Mouse (Mus musculus): ENCODE data around the gene Rpl35a. TPM values are rescaled to one million over a fixed set of nuclear protein-coding genes. Genes with fewer than 3 reads are reported as not detected.
A peak's percentile ranks its signal among the peaks of the same experiment; 100 is the strongest.

Rpl35a gene
- polyA plus RNA-seq, 1 experiment from 2014 or later: 843 TPM

DNA sequence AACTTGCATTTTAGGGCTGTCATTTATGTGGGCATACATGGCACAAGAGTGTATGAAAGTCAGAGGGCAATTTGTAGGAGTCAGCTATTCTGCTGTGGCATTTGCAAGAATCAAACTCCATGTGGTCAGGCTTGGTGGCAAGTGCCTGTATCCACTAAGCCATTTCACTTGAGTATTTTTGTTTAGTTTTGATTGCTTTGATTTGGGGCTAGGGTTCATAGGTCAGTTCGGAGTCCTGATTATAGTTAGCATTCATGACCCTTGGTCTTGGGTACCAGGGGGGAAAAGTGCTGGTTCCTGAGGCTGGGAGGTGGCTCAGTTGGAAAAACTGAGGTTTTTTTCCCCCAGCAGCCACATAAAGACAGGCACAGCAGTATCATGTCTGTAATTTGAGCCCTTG lies 3.2 kb downstream of the Rpl35a start:
- H3K4me1 ChIP-seq: peaks cover 23% of the 10 kb centered on the region
- 83% methylated on average over 1 of the region's 1 CpGs for WGBS

DNA sequence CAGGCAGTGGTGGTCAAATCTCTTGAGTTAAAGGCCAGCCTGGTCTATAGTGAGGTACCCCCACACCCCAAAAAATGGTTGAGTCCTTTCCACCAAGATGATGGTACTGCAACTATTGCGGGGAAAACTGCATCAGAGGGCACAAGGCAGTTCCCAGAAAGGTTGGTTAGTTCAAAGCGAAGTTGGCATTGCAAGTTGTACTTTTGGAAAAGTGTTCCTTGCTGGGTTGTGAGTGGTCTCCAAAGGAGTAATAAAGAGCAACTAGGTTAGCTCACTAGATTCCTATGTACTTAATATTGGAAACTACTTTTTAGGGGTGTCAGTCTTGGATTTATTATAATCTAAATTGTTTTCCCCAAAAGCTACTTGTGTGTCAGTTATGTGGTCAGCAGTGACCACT lies 4.7 kb downstream of the Rpl35a start:
- Histone ChIP-seq H3K9me3 (no peaks in the 10 kb centered on the region), H3K4me1 (peaks cover 19% of the 10 kb centered on the region), H3K36me3 (peaks cover 33% of the 10 kb centered on the region), H3K27ac (no peak overlapping the region), H3K4me3 (no peak overlapping the region), H3K27me3 (ENCODE audit: insufficient read depth, poor library complexity, severe bottlenecking) (no peaks in the 10 kb centered on the region)
- 72% methylated on average over 2 of the region's 2 CpGs for WGBS
- DNase-seq (ENCODE audit: low spot score): no peak

More for the DNA sequence above, 3.2 kb downstream of the Rpl35a start:
- Histone ChIP-seq H3K36me3 (peaks cover 33% of the 10 kb centered on the region), H3K27me3 (ENCODE audit: insufficient read depth, poor library complexity, severe bottlenecking) (no peaks in the 10 kb centered on the region), H3K9me3 (no peaks in the 10 kb centered on the region), H3K4me3 (0 out of 2 replicates have a peak overlapping the region, but pooled peaks have one; percentile 1), H3K27ac (no peak overlapping the region)
- DNase-seq (ENCODE audit: low spot score): no peak

GRCm38 (mm10) chr16:33061400-33061799 lies 5.1 kb downstream of the Rpl35a start:
- peaks cover 33% of the 10 kb centered on the region for H3K36me3 ChIP-seq
- no peak overlapping the region for H3K27ac ChIP-seq
- H3K4me3 ChIP-seq: peak overlapping the region; percentile 88

GRCm38 (mm10) chr16:33062024-33062681 lies 5.9 kb downstream of the Rpl35a start, which contains the start of gene Lmln:
Gene Lmln, plus strand, starts transcription at chr16:33062521.
- peaks cover 37% of the 10 kb centered on the region for H3K36me3 ChIP-seq
- H3K27ac ChIP-seq: peak within 1 kb of the TSS; percentile 91
- H3K9me3 ChIP-seq: no peaks in the 10 kb centered on the region
- peak; percentile 96 for DNase-seq (ENCODE audit: low spot score)
- under 1% methylated on average over 60 of the region's 64 CpGs for WGBS
- no peaks in the 10 kb centered on the region for H3K27me3 ChIP-seq (ENCODE audit: insufficient read depth, poor library complexity, severe bottlenecking)
- H3K4me3 ChIP-seq: peak within 1 kb of the TSS; percentile 88
- peaks cover 19% of the 10 kb centered on the region for H3K4me1 ChIP-seq

More at GRCm38 (mm10) chr16:33061400-33061799, 5.1 kb downstream of the Rpl35a start:
- 45% methylated on average over 11 of the region's 11 CpGs for WGBS
- Histone ChIP-seq H3K27me3 (ENCODE audit: insufficient read depth, poor library complexity, severe bottlenecking) (no peaks in the 10 kb centered on the region), H3K9me3 (no peaks in the 10 kb centered on the region), H3K4me1 (peaks cover 19% of the 10 kb centered on the region)
- DNase-seq (ENCODE audit: low spot score): no peak

- DNase-seq (ENCODE audit: low spot score): no peak
- Histone ChIP-seq H3K4me1 (peaks cover 17% of the 10 kb centered on the region), H3K36me3 (peaks cover 40% of the 10 kb centered on the region), H3K4me3 (peak overlapping the region; percentile 88), H3K9me3 (no peaks in the 10 kb centered on the region), H3K27me3 (ENCODE audit: insufficient read depth, poor library complexity, severe bottlenecking) (no peaks in the 10 kb centered on the region), H3K27ac (peak overlapping the region; percentile 91)
- WGBS: under 1% methylated on average over 35 of the region's 35 CpGs
Measured at GRCm38 (mm10) chr16:33062682-33063131, 6.5 kb downstream of the Rpl35a start.

- Histone ChIP-seq H3K9me3 (no peaks in the 10 kb centered on the region), H3K27me3 (ENCODE audit: insufficient read depth, poor library complexity, severe bottlenecking) (no peaks in the 10 kb centered on the region), H3K4me3 (peak overlapping the region; percentile 88), H3K36me3 (peaks cover 40% of the 10 kb centered on the region), H3K4me1 (peaks cover 11% of the 10 kb centered on the region), H3K27ac (peak overlapping the region; percentile 91; the same call in 1 of the 2 replicates)
- DNase-seq (ENCODE audit: low spot score): no peak
- WGBS: 22% methylated on average over 7 of the region's 7 CpGs
Measured at GRCm38 (mm10) chr16:33063267-33063666, 7.0 kb downstream of the Rpl35a start.

DNA sequence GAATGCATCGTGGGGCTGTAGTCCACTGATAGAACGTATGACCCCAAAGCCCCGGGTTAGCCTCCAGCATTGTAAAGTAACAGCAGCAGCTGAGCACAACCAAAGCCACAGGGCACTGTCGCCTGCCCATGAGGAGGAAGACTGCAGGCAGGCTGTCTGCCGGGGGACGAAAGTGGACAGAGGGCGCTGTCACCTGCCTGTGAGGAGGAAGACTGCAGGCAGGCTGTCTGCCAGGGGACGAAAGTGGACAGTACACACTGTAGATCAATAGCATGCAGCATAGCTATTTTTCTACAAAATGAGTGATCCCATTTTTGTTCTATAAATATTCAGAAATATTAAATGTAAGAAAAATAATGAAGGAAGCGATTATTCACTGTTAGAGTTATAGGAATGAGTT lies 8.4 kb downstream of the Rpl35a start:
- Histone ChIP-seq H3K4me3 (no peak overlapping the region), H3K36me3 (peaks cover 36% of the 10 kb centered on the region), H3K27me3 (ENCODE audit: insufficient read depth, poor library complexity, severe bottlenecking) (no peaks in the 10 kb centered on the region), H3K9me3 (no peaks in the 10 kb centered on the region), H3K27ac (no peak overlapping the region), H3K4me1 (peaks cover 11% of the 10 kb centered on the region)
- 76% methylated on average over 9 of the region's 9 CpGs for WGBS
- no peak for DNase-seq (ENCODE audit: low spot score)

DNA sequence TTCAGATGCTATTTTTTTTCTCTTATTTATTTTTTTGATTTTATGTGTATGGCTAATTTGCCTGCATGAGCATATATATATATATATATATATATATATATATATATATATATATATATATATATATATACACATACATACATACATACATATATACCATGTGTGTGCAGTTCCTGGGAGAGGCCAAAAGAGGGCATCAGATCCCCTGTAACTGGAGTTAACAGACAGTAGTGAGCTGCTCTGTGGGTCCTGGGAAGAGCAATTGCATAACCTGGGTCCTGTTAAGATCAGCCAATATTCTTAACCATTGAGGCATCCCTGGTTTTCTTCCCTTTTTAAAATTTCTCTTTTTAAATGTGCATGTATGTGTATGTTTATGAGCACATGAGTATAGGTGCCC lies 14.7 kb downstream of the Rpl35a start:
- Histone ChIP-seq H3K9me3 (no peaks in the 10 kb centered on the region), H3K4me1 (no peaks in the 10 kb centered on the region), H3K27me3 (ENCODE audit: insufficient read depth, poor library complexity, severe bottlenecking) (no peaks in the 10 kb centered on the region), H3K4me3 (no peak overlapping the region), H3K27ac (no peak overlapping the region), H3K36me3 (peaks cover 59% of the 10 kb centered on the region)
- no peak for DNase-seq (ENCODE audit: low spot score)

DNA sequence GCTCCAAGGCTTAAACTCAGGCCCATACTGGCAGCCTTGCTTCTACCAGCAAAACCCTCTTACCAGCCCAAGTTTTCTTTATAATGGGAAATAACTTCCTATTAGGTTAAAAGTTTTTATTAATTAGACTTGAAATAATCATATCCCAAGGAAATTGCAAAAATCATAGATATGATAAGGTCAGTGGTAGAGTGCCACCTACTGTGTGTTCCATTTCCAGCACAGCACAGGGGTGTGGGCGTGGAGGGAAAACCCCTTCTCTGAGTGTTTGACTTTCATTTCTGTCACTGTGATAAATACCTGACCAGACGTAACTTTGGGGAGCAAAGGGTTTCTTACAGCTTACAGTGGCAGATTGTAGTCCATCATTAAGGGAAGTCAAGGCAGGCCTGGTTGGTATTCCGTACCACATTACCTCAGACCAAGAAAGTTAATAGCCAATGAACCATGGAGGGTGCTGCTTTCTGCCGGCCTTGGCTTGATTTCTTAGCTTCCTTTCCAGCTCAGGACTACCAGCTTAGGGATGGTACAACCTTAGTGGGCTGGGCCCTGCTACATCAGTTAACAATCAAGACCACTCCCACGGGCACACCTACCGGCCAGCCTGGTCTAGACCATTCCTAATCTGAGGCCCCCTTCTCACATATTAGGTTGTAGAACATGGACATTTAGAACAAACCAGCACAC lies 16.8 kb downstream of the Rpl35a start:
- WGBS: 81% methylated on average over 6 of the region's 6 CpGs
- Histone ChIP-seq H3K4me1 (no peaks in the 10 kb centered on the region), H3K4me3 (no peak overlapping the region), H3K27me3 (ENCODE audit: insufficient read depth, poor library complexity, severe bottlenecking) (no peaks in the 10 kb centered on the region), H3K27ac (no peak overlapping the region), H3K36me3 (peaks cover 51% of the 10 kb centered on the region), H3K9me3 (no peaks in the 10 kb centered on the region)
- no peak for DNase-seq (ENCODE audit: low spot score)

- DNase-seq (ENCODE audit: low spot score): no peak
- H3K27me3 ChIP-seq (ENCODE audit: insufficient read depth, poor library complexity, severe bottlenecking): no peaks in the 10 kb centered on the region
- no peak overlapping the region for H3K27ac ChIP-seq
- peaks cover 35% of the 10 kb centered on the region for H3K36me3 ChIP-seq
- H3K9me3 ChIP-seq: no peaks in the 10 kb centered on the region
- no peak overlapping the region for H3K4me3 ChIP-seq
- WGBS: 80% methylated on average over 5 of the region's 5 CpGs
- H3K4me1 ChIP-seq: no peaks in the 10 kb centered on the region
Measured at GRCm38 (mm10) chr16:33074967-33075366, 18.7 kb downstream of the Rpl35a start.

- no peaks in the 10 kb centered on the region for H3K4me1 ChIP-seq
- H3K27me3 ChIP-seq (ENCODE audit: insufficient read depth, poor library complexity, severe bottlenecking): no peaks in the 10 kb centered on the region
- H3K36me3 ChIP-seq: peaks cover 29% of the 10 kb centered on the region
- H3K9me3 ChIP-seq: no peaks in the 10 kb centered on the region
- no peak for DNase-seq (ENCODE audit: low spot score)
- H3K27ac ChIP-seq: no peak overlapping the region
- no peak overlapping the region for H3K4me3 ChIP-seq
- 74% methylated on average over 6 of the region's 6 CpGs for WGBS
Measured at GRCm38 (mm10) chr16:33076078-33076477, 19.8 kb downstream of the Rpl35a start.

DNA sequence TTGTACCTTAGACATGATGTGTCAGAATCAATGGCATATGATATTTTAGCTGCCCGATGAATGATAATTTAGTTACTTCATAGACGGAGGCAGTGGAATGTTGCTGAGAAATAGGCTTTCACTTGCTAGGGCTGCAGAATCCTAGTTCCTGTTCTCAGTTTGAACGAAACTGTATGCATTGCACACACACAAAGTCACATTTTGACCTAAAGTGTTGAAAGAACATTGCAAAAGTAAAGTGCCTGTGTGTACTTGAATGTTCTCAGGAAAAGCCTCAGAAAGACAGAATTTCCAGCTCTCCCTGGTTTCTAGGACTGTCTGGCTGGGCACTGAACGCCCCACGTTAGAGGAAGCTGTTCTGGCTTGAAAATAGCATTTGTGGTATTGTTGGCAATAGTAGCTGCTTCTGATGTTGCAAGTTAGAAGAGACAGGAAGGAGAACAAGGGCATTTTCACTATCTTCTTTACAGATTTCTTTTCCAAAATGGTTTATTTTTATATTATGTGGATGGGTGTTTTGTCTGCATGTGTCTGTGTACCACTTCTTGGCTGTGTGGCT lies 20.9 kb downstream of the Rpl35a start:
- H3K36me3 ChIP-seq: peaks cover 29% of the 10 kb centered on the region
- DNase-seq (ENCODE audit: low spot score): no peak
- WGBS: 88% methylated on average over 5 of the region's 5 CpGs

DNA sequence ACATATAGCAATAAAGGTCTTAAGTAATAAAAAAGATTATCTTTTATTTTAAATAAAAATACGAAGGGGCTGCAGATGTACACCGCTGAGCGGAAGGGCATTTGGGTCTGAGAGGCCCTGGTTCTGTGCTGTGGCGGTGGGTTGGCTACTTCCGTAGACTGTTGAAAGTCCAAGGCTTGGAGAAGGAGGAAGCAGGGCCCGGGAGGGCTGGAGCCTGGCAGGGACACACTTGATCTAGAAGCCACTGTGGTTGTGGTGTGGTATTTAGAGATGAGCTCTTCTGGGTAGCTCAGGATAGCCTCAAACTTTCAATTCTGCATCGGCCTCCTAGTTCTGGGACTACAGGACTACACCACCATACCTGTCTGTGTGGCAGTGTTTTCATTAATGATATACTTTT lies 23.8 kb downstream of the Rpl35a start:
- DNase-seq (ENCODE audit: low spot score): no peak
- Histone ChIP-seq H3K4me3 (no peak overlapping the region), H3K27ac (no peak overlapping the region), H3K27me3 (ENCODE audit: insufficient read depth, poor library complexity, severe bottlenecking) (no peaks in the 10 kb centered on the region), H3K4me1 (no peaks in the 10 kb centered on the region), H3K36me3 (peaks cover 21% of the 10 kb centered on the region; the same call in 1 of the 2 replicates), H3K9me3 (no peaks in the 10 kb centered on the region)
- 95% methylated on average over 7 of the region's 7 CpGs for WGBS

More for the DNA sequence above, 20.9 kb downstream of the Rpl35a start:
- Histone ChIP-seq H3K4me3 (no peak overlapping the region), H3K27ac (no peak overlapping the region), H3K9me3 (no peaks in the 10 kb centered on the region), H3K27me3 (ENCODE audit: insufficient read depth, poor library complexity, severe bottlenecking) (no peaks in the 10 kb centered on the region), H3K4me1 (no peaks in the 10 kb centered on the region)
